Mouse (Mus musculus): ENCODE results near the gene Cspg4.
"Not testable (repeated sequence)": the region's sequence is repeated elsewhere in the genome, so short reads cannot be mapped to it uniquely, and the experiment has no call there.

The Cspg4 gene

GRCm38 (mm10) chr9:56891517-56892011 is 26.7 kb downstream of the Cspg4 start:
- peak; percentile 82 for DNase-seq (ENCODE audit: extremely low spot score)

GRCm38 (mm10) chr9:56892111-56892510 is 27.3 kb downstream of the Cspg4 start:
- no peak for DNase-seq (ENCODE audit: extremely low spot score)

GRCm38 (mm10) chr9:56893313-56893712 is 28.5 kb downstream of the Cspg4 start:
- no peak for DNase-seq (ENCODE audit: extremely low spot score)

- DNase-seq (ENCODE audit: extremely low spot score): no peak
Measured at GRCm38 (mm10) chr9:56894006-56894405, 29.2 kb downstream of the Cspg4 start.

GRCm38 (mm10) chr9:56896779-56897178 is 31.9 kb downstream of the Cspg4 start:
- DNase-seq (ENCODE audit: extremely low spot score): no peak

GRCm38 (mm10) chr9:56899409-56899808 is 34.6 kb downstream of the Cspg4 start:
- DNase-seq (ENCODE audit: extremely low spot score): no peak

- DNase-seq (ENCODE audit: extremely low spot score): no peak
Measured at GRCm38 (mm10) chr9:56900060-56900459, 35.2 kb downstream of the Cspg4 start.

- no peak for DNase-seq (ENCODE audit: extremely low spot score)
Measured at GRCm38 (mm10) chr9:56900571-56900970, 35.7 kb downstream of the Cspg4 start.

- DNase-seq (ENCODE audit: extremely low spot score): no peak
Measured at GRCm38 (mm10) chr9:56901187-56901586, 36.4 kb downstream of the Cspg4 start.

- DNase-seq (ENCODE audit: extremely low spot score): no peak
Measured at GRCm38 (mm10) chr9:56903662-56904061, 38.8 kb downstream of the Cspg4 start.

GRCm38 (mm10) chr9:56907549-56907948 is 42.7 kb downstream of the Cspg4 start:
- no peak for DNase-seq (ENCODE audit: extremely low spot score)

- DNase-seq (ENCODE audit: extremely low spot score): not testable (repeated sequence)
Measured at GRCm38 (mm10) chr9:56909991-56910390, 45.2 kb downstream of the Cspg4 start.

GRCm38 (mm10) chr9:56911017-56911416 is 46.2 kb downstream of the Cspg4 start:
- no peak for DNase-seq (ENCODE audit: extremely low spot score)

- DNase-seq (ENCODE audit: extremely low spot score): no peak
Measured at GRCm38 (mm10) chr9:56913991-56914390, 49.2 kb downstream of the Cspg4 start.

- no peak for DNase-seq (ENCODE audit: extremely low spot score)
Measured at GRCm38 (mm10) chr9:56915116-56915515, 50.3 kb downstream of the Cspg4 start.

- DNase-seq (ENCODE audit: extremely low spot score): no peak
Measured at GRCm38 (mm10) chr9:56915695-56916410, 51.0 kb downstream of the Cspg4 start.

GRCm38 (mm10) chr9:56917131-56917530 is 52.3 kb downstream of the Cspg4 start:
- DNase-seq (ENCODE audit: extremely low spot score): no peak

- DNase-seq (ENCODE audit: extremely low spot score): no peak
Measured at GRCm38 (mm10) chr9:56918466-56918865, 53.6 kb downstream of the Cspg4 start.

- no peak for DNase-seq (ENCODE audit: extremely low spot score)
Measured at GRCm38 (mm10) chr9:56922746-56923145, 57.9 kb downstream of the Cspg4 start.

- DNase-seq (ENCODE audit: extremely low spot score): no peak
Measured at GRCm38 (mm10) chr9:56923841-56924650, 59.2 kb downstream of the Cspg4 start.

GRCm38 (mm10) chr9:56924651-56925027 is 59.8 kb downstream of the Cspg4 start:
- peak; percentile 48 for DNase-seq (ENCODE audit: extremely low spot score)

- no peak for DNase-seq (ENCODE audit: extremely low spot score)
Measured at GRCm38 (mm10) chr9:56925291-56926024, 60.6 kb downstream of the Cspg4 start.
